Mouse (Mus musculus): ENCODE data around the gene Ccdc107. TPM values are rescaled to one million over a fixed set of nuclear protein-coding genes. Genes with fewer than 3 reads are reported as not detected.
A peak's percentile ranks its signal among the peaks of the same experiment; 100 is the strongest.

Gene Ccdc107
- polyA plus RNA-seq, 1 experiment from 2014 or later, result 59.4 TPM

- H3K27me3 ChIP-seq (ENCODE audit: control insufficient read depth, insufficient read depth, low read length), result no peaks in the 10 kb centered on the region
- H3K9me3 ChIP-seq (ENCODE audit: control insufficient read depth, low read length), result no peaks in the 10 kb centered on the region
- H3K9ac ChIP-seq (ENCODE audit: low read depth, low read length), result peak overlapping the region; percentile 81
- peak overlapping the region; percentile 81 for H3K4me2 ChIP-seq (replicated peaks; ENCODE audit: low read depth, low read length)
- peak; percentile 90 for ATAC-seq (ENCODE audit: low FRiP score, low TSS enrichment)
- peaks cover 15% of the 10 kb centered on the region for H3K4me1 ChIP-seq (ENCODE audit: control insufficient read depth, insufficient read depth, low read length)
- peaks cover 18% of the 10 kb centered on the region; the same call in 1 of the 2 replicates for H3K36me3 ChIP-seq (ENCODE audit: control insufficient read depth, insufficient read depth, low read length)
- peak overlapping the region; percentile 80 for H3K27ac ChIP-seq (ENCODE audit: low read depth, low read length)
- H3K4me3 ChIP-seq (ENCODE audit: low read length), result peak overlapping the region; percentile 75
- under 1% methylated on average over 47 of the region's 47 CpGs for WGBS
These were observed 616 bp downstream of the Ccdc107 start for GRCm38 (mm10) chr4:43493186-43493845.

- peak overlapping the region; percentile 81 for H3K9ac ChIP-seq (ENCODE audit: low read depth, low read length)
- 3% methylated on average over 9 of the region's 9 CpGs for WGBS
- H3K4me1 ChIP-seq (ENCODE audit: control insufficient read depth, insufficient read depth, low read length), result peaks cover 19% of the 10 kb centered on the region
- H3K27me3 ChIP-seq (ENCODE audit: control insufficient read depth, insufficient read depth, low read length), result no peaks in the 10 kb centered on the region
- peaks cover 18% of the 10 kb centered on the region; the same call in 1 of the 2 replicates for H3K36me3 ChIP-seq (ENCODE audit: control insufficient read depth, insufficient read depth, low read length)
- no peaks in the 10 kb centered on the region for H3K9me3 ChIP-seq (ENCODE audit: control insufficient read depth, low read length)
- peak overlapping the region; percentile 80; the same call in 1 of the 2 replicates for H3K27ac ChIP-seq (ENCODE audit: low read depth, low read length)
- H3K4me2 ChIP-seq (replicated peaks; ENCODE audit: low read depth, low read length), result peak overlapping the region; percentile 81
- ATAC-seq (ENCODE audit: low FRiP score, low TSS enrichment), result no peak
- H3K4me3 ChIP-seq (ENCODE audit: low read length), result peak overlapping the region; percentile 75
These were observed 1.1 kb downstream of the Ccdc107 start for GRCm38 (mm10) chr4:43493846-43494240.

- Histone ChIP-seq H3K27ac (ENCODE audit: low read depth, low read length) (no peak overlapping the region), H3K4me1 (ENCODE audit: control insufficient read depth, insufficient read depth, low read length) (peaks cover 19% of the 10 kb centered on the region), H3K4me3 (ENCODE audit: low read length) (no peak overlapping the region), H3K27me3 (ENCODE audit: control insufficient read depth, insufficient read depth, low read length) (no peaks in the 10 kb centered on the region), H3K9ac (ENCODE audit: low read depth, low read length) (no peak overlapping the region), H3K4me2 (replicated peaks; ENCODE audit: low read depth, low read length) (no peak overlapping the region), H3K36me3 (ENCODE audit: control insufficient read depth, insufficient read depth, low read length) (peaks cover 18% of the 10 kb centered on the region; the same call in 1 of the 2 replicates), H3K9me3 (ENCODE audit: control insufficient read depth, low read length) (no peaks in the 10 kb centered on the region)
- WGBS, result 51% methylated on average over 6 of the region's 6 CpGs
- no peak for ATAC-seq (ENCODE audit: low FRiP score, low TSS enrichment)
These were observed 3.9 kb downstream of the Ccdc107 start for GRCm38 (mm10) chr4:43496587-43496986.

- peaks cover 18% of the 10 kb centered on the region; the same call in 1 of the 2 replicates for H3K36me3 ChIP-seq (ENCODE audit: control insufficient read depth, insufficient read depth, low read length)
- H3K27me3 ChIP-seq (ENCODE audit: control insufficient read depth, insufficient read depth, low read length), result no peaks in the 10 kb centered on the region
- no peak for ATAC-seq (ENCODE audit: low FRiP score, low TSS enrichment)
- WGBS, result 92% methylated on average over 8 of the region's 8 CpGs
- peaks cover 19% of the 10 kb centered on the region for H3K4me1 ChIP-seq (ENCODE audit: control insufficient read depth, insufficient read depth, low read length)
- no peaks in the 10 kb centered on the region for H3K9me3 ChIP-seq (ENCODE audit: control insufficient read depth, low read length)
- H3K4me3 ChIP-seq (ENCODE audit: low read length), result no peak overlapping the region
- no peak overlapping the region; the same call in 1 of the 2 replicates for H3K4me2 ChIP-seq (replicated peaks; ENCODE audit: low read depth, low read length)
- no peak overlapping the region for H3K9ac ChIP-seq (ENCODE audit: low read depth, low read length)
- no peak overlapping the region for H3K27ac ChIP-seq (ENCODE audit: low read depth, low read length)
These were observed 4.7 kb downstream of the Ccdc107 start for GRCm38 (mm10) chr4:43497405-43497804.

GRCm38 (mm10) chr4:43497946-43498345 lies 5.2 kb downstream of the Ccdc107 start:
- Histone ChIP-seq H3K27me3 (ENCODE audit: control insufficient read depth, insufficient read depth, low read length) (no peaks in the 10 kb centered on the region), H3K4me3 (ENCODE audit: low read length) (peak overlapping the region; percentile 65; the same call in 1 of the 2 replicates), H3K27ac (ENCODE audit: low read depth, low read length) (no peak overlapping the region), H3K36me3 (ENCODE audit: control insufficient read depth, insufficient read depth, low read length) (peaks cover 18% of the 10 kb centered on the region; the same call in 1 of the 2 replicates), H3K4me1 (ENCODE audit: control insufficient read depth, insufficient read depth, low read length) (peaks cover 19% of the 10 kb centered on the region), H3K9me3 (ENCODE audit: control insufficient read depth, low read length) (no peaks in the 10 kb centered on the region), H3K9ac (ENCODE audit: low read depth, low read length) (peak overlapping the region; percentile 76; the same call in 1 of the 2 replicates), H3K4me2 (replicated peaks; ENCODE audit: low read depth, low read length) (peak overlapping the region; percentile 80)
- whole genome bisulfite sequencing, result 56% methylated on average over 4 of the region's 4 CpGs
- ATAC-seq (ENCODE audit: low FRiP score, low TSS enrichment), result no peak

- Histone ChIP-seq H3K27ac (ENCODE audit: low read depth, low read length) (peak overlapping the region; percentile 71), H3K9me3 (ENCODE audit: control insufficient read depth, low read length) (no peaks in the 10 kb centered on the region), H3K36me3 (ENCODE audit: control insufficient read depth, insufficient read depth, low read length) (peaks cover 18% of the 10 kb centered on the region; the same call in 1 of the 2 replicates), H3K9ac (ENCODE audit: low read depth, low read length) (peak overlapping the region; percentile 76), H3K4me3 (ENCODE audit: low read length) (peak overlapping the region; percentile 65), H3K27me3 (ENCODE audit: control insufficient read depth, insufficient read depth, low read length) (no peaks in the 10 kb centered on the region), H3K4me2 (replicated peaks; ENCODE audit: low read depth, low read length) (peak overlapping the region; percentile 80), H3K4me1 (ENCODE audit: control insufficient read depth, insufficient read depth, low read length) (peaks cover 19% of the 10 kb centered on the region)
- 18% methylated on average over 8 of the region's 8 CpGs for WGBS
- ATAC-seq (ENCODE audit: low FRiP score, low TSS enrichment), result peak; percentile 12
These were observed 6.3 kb downstream of the Ccdc107 start for GRCm38 (mm10) chr4:43498983-43499382.

GRCm38 (mm10) chr4:43499407-43500333 lies 7.0 kb downstream of the Ccdc107 start, which contains the start of gene Arhgef39:
TSS of gene Arhgef39 (minus strand) at chr4:43499695.
- WGBS, result 8% methylated on average over 50 of the region's 50 CpGs
- H3K4me3 ChIP-seq (ENCODE audit: low read length), result peak within 1 kb of the TSS; percentile 65
- ATAC-seq (ENCODE audit: low FRiP score, low TSS enrichment), result peak; percentile 84
- peaks cover 15% of the 10 kb centered on the region for H3K4me1 ChIP-seq (ENCODE audit: control insufficient read depth, insufficient read depth, low read length)
- peaks cover 18% of the 10 kb centered on the region; the same call in 1 of the 2 replicates for H3K36me3 ChIP-seq (ENCODE audit: control insufficient read depth, insufficient read depth, low read length)
- H3K9me3 ChIP-seq (ENCODE audit: control insufficient read depth, low read length), result no peaks in the 10 kb centered on the region
- peak within 1 kb of the TSS; percentile 80 for H3K4me2 ChIP-seq (replicated peaks; ENCODE audit: low read depth, low read length)
- H3K27me3 ChIP-seq (ENCODE audit: control insufficient read depth, insufficient read depth, low read length), result no peaks in the 10 kb centered on the region
- H3K27ac ChIP-seq (ENCODE audit: low read depth, low read length), result peak within 1 kb of the TSS; percentile 71
- H3K9ac ChIP-seq (ENCODE audit: low read depth, low read length), result peak within 1 kb of the TSS; percentile 76

- H3K36me3 ChIP-seq (ENCODE audit: control insufficient read depth, insufficient read depth, low read length), result no peaks in the 10 kb centered on the region
- H3K9ac ChIP-seq (ENCODE audit: low read depth, low read length), result no peak overlapping the region
- H3K4me1 ChIP-seq (ENCODE audit: control insufficient read depth, insufficient read depth, low read length), result peaks cover 6% of the 10 kb centered on the region; the same call in 1 of the 2 replicates
- H3K4me2 ChIP-seq (replicated peaks; ENCODE audit: low read depth, low read length), result no peak overlapping the region
- no peak overlapping the region for H3K27ac ChIP-seq (ENCODE audit: low read depth, low read length)
- 60% methylated on average over 2 of the region's 2 CpGs for WGBS
- H3K27me3 ChIP-seq (ENCODE audit: control insufficient read depth, insufficient read depth, low read length), result no peaks in the 10 kb centered on the region
- H3K4me3 ChIP-seq (ENCODE audit: low read length), result no peak overlapping the region
- no peak for ATAC-seq (ENCODE audit: low FRiP score, low TSS enrichment)
- H3K9me3 ChIP-seq (ENCODE audit: control insufficient read depth, low read length), result no peaks in the 10 kb centered on the region
These were observed 10.3 kb downstream of the Ccdc107 start for GRCm38 (mm10) chr4:43503041-43503440.
